Mouse (Mus musculus): ENCODE data around the gene Cat. TPM values are rescaled to one million over a fixed set of nuclear protein-coding genes. Genes with fewer than 3 reads are reported as not detected.

Gene Cat
- 100 to 1,000 TPM in 1 of 2 experiments, 10 to 100 TPM in 1; 90.4 to 117 TPM for polyA plus RNA-seq (2017; shearing (Covaris generic))

GRCm38 (mm10) chr2:103484617-103485401 lies at the start of gene Cat:
Gene Cat (minus strand): TSS chr2:103485160.

GRCm38 (mm10) chr2:103411348-103411747 lies 73.6 kb downstream of the Cat start, which contains the start of gene Elf5:
Gene Elf5 (plus strand): TSS chr2:103411688.

Other genes starting within 250 kb of the Cat start
- gene Ehf, start 181.9 kb downstream of the Cat start, polyA plus RNA-seq (2017; shearing (Covaris generic)), result 1 to 10 TPM; 1.9 to 2.4 TPM
- gene Elf5, start 73.5 kb downstream of the Cat start, polyA plus RNA-seq (2017; shearing (Covaris generic)), result under 1 TPM; 0.48 to 0.58 TPM
- gene Abtb2, start 81.2 kb upstream of the Cat start, polyA plus RNA-seq (2017; shearing (Covaris generic)), result 10 to 100 TPM; 46.7 to 60.9 TPM